Mouse (Mus musculus): Measurements from ENCODE around the gene Wdr62. TPM values are rescaled to one million over a fixed set of nuclear protein-coding genes. Genes with fewer than 3 reads are reported as not detected.

The Wdr62 gene
- polyA plus RNA-seq, 1 experiment: 27.0 TPM

GRCm38 (mm10) chr7:30221433-30221832 lies 58.8 kb downstream of the Wdr62 start:
- H3K27me3 ChIP-seq (ENCODE audit: control insufficient read depth, insufficient read depth, low read length, poor library complexity, severe bottlenecking): no peaks in the 10 kb centered on the region
- peaks cover 6% of the 10 kb centered on the region; the same call in 1 of the 2 replicates for H3K36me3 ChIP-seq (ENCODE audit: control insufficient read depth, insufficient read depth, low read length, poor library complexity, severe bottlenecking)
- H3K4me1 ChIP-seq (ENCODE audit: control insufficient read depth, insufficient read depth, low read length): no peaks in the 10 kb centered on the region
- H3K27ac ChIP-seq (ENCODE audit: insufficient read depth, low read length): no peak overlapping the region
- no peak overlapping the region for H3K4me3 ChIP-seq (ENCODE audit: low read depth, low read length)
- H3K9ac ChIP-seq (ENCODE audit: low read depth, poor library complexity, severe bottlenecking): no peak overlapping the region
- H3K9me3 ChIP-seq (replicated peaks; ENCODE audit: control insufficient read depth, insufficient read depth, low read length, poor library complexity, severe bottlenecking): no peaks in the 10 kb centered on the region
- TF ChIP-seq CTCF (IDR thresholded peaks at IDR 0.05; ENCODE audit: low read depth, low read length) (no peak), POLR2A (IDR thresholded peaks at IDR 0.05; ENCODE audit: insufficient read depth, low read length) (no peak), EP300 (IDR thresholded peaks at IDR 0.05; ENCODE audit: insufficient read depth, low read depth, low read length) (no peak)

GRCm38 (mm10) chr7:30220008-30220356 lies 60.2 kb downstream of the Wdr62 start:
- H3K36me3 ChIP-seq (ENCODE audit: control insufficient read depth, insufficient read depth, low read length, poor library complexity, severe bottlenecking): peaks cover 6% of the 10 kb centered on the region; the same call in 1 of the 2 replicates
- no peaks in the 10 kb centered on the region for H3K9me3 ChIP-seq (replicated peaks; ENCODE audit: control insufficient read depth, insufficient read depth, low read length, poor library complexity, severe bottlenecking)
- no peaks in the 10 kb centered on the region for H3K27me3 ChIP-seq (ENCODE audit: control insufficient read depth, insufficient read depth, low read length, poor library complexity, severe bottlenecking)
- no peak overlapping the region for H3K27ac ChIP-seq (ENCODE audit: insufficient read depth, low read length)
- H3K4me1 ChIP-seq (ENCODE audit: control insufficient read depth, insufficient read depth, low read length): no peaks in the 10 kb centered on the region
- no peak for TF ChIP-seq EP300 (IDR thresholded peaks at IDR 0.05; ENCODE audit: insufficient read depth, low read depth, low read length)
- TF ChIP-seq POLR2A (IDR thresholded peaks at IDR 0.05; ENCODE audit: insufficient read depth, low read length): no peak
- no peak for TF ChIP-seq CTCF (IDR thresholded peaks at IDR 0.05; ENCODE audit: low read depth, low read length)
- peak overlapping the region; percentile 48 for H3K9ac ChIP-seq (ENCODE audit: low read depth, poor library complexity, severe bottlenecking)
- H3K4me3 ChIP-seq (ENCODE audit: low read depth, low read length): peak overlapping the region; percentile 49

- Histone ChIP-seq H3K9ac (ENCODE audit: low read depth, poor library complexity, severe bottlenecking) (peak overlapping the region; percentile 48), H3K36me3 (ENCODE audit: control insufficient read depth, insufficient read depth, low read length, poor library complexity, severe bottlenecking) (peaks cover 6% of the 10 kb centered on the region; the same call in 1 of the 2 replicates), H3K4me3 (ENCODE audit: low read depth, low read length) (peak overlapping the region; percentile 49), H3K9me3 (replicated peaks; ENCODE audit: control insufficient read depth, insufficient read depth, low read length, poor library complexity, severe bottlenecking) (no peaks in the 10 kb centered on the region; the same call in 1 of the 2 replicates), H3K4me1 (ENCODE audit: control insufficient read depth, insufficient read depth, low read length) (no peaks in the 10 kb centered on the region), H3K27ac (ENCODE audit: insufficient read depth, low read length) (no peak overlapping the region), H3K27me3 (ENCODE audit: control insufficient read depth, insufficient read depth, low read length, poor library complexity, severe bottlenecking) (no peaks in the 10 kb centered on the region)
- no peak for TF ChIP-seq CTCF (IDR thresholded peaks at IDR 0.05; ENCODE audit: low read depth, low read length)
- no peak for TF ChIP-seq POLR2A (IDR thresholded peaks at IDR 0.05; ENCODE audit: insufficient read depth, low read length)
- TF ChIP-seq EP300 (IDR thresholded peaks at IDR 0.05; ENCODE audit: insufficient read depth, low read depth, low read length): no peak; the same call in 1 of the 2 replicates
These were observed 60.8 kb downstream of the Wdr62 start for GRCm38 (mm10) chr7:30219293-30220007.

- Histone ChIP-seq H3K9ac (ENCODE audit: low read depth, poor library complexity, severe bottlenecking) (no peak overlapping the region), H3K27ac (ENCODE audit: insufficient read depth, low read length) (no peak overlapping the region), H3K36me3 (ENCODE audit: control insufficient read depth, insufficient read depth, low read length, poor library complexity, severe bottlenecking) (no peaks in the 10 kb centered on the region), H3K27me3 (ENCODE audit: control insufficient read depth, insufficient read depth, low read length, poor library complexity, severe bottlenecking) (no peaks in the 10 kb centered on the region), H3K4me3 (ENCODE audit: low read depth, low read length) (no peak overlapping the region), H3K4me1 (ENCODE audit: control insufficient read depth, insufficient read depth, low read length) (no peaks in the 10 kb centered on the region), H3K9me3 (replicated peaks; ENCODE audit: control insufficient read depth, insufficient read depth, low read length, poor library complexity, severe bottlenecking) (peaks cover 17% of the 10 kb centered on the region)
- TF ChIP-seq EP300 (IDR thresholded peaks at IDR 0.05; ENCODE audit: insufficient read depth, low read depth, low read length): no peak
- TF ChIP-seq CTCF (IDR thresholded peaks at IDR 0.05; ENCODE audit: low read depth, low read length): no peak
- TF ChIP-seq POLR2A (IDR thresholded peaks at IDR 0.05; ENCODE audit: insufficient read depth, low read length): no peak
These were observed 62.9 kb downstream of the Wdr62 start for GRCm38 (mm10) chr7:30217277-30217676.

- Histone ChIP-seq H3K4me1 (ENCODE audit: control insufficient read depth, insufficient read depth, low read length) (no peaks in the 10 kb centered on the region), H3K36me3 (ENCODE audit: control insufficient read depth, insufficient read depth, low read length, poor library complexity, severe bottlenecking) (no peaks in the 10 kb centered on the region), H3K9ac (ENCODE audit: low read depth, poor library complexity, severe bottlenecking) (peak overlapping the region; percentile 26; the same call in 1 of the 2 replicates), H3K9me3 (replicated peaks; ENCODE audit: control insufficient read depth, insufficient read depth, low read length, poor library complexity, severe bottlenecking) (peaks cover 22% of the 10 kb centered on the region), H3K27me3 (ENCODE audit: control insufficient read depth, insufficient read depth, low read length, poor library complexity, severe bottlenecking) (no peaks in the 10 kb centered on the region), H3K27ac (ENCODE audit: insufficient read depth, low read length) (peak overlapping the region; percentile 57; the same call in 1 of the 2 replicates), H3K4me3 (ENCODE audit: low read depth, low read length) (peak overlapping the region; percentile 53)
- peak; percentile 32; the same call in 1 of the 2 replicates for TF ChIP-seq EP300 (IDR thresholded peaks at IDR 0.05; ENCODE audit: insufficient read depth, low read depth, low read length)
- TF ChIP-seq POLR2A (IDR thresholded peaks at IDR 0.05; ENCODE audit: insufficient read depth, low read length): no peak
- peak; percentile 94 for TF ChIP-seq CTCF (IDR thresholded peaks at IDR 0.05; ENCODE audit: low read depth, low read length)
These were observed 63.5 kb downstream of the Wdr62 start for GRCm38 (mm10) chr7:30216723-30217151.

GRCm38 (mm10) chr7:30215875-30216274 lies 64.3 kb downstream of the Wdr62 start:
- Histone ChIP-seq H3K27me3 (ENCODE audit: control insufficient read depth, insufficient read depth, low read length, poor library complexity, severe bottlenecking) (no peaks in the 10 kb centered on the region), H3K27ac (ENCODE audit: insufficient read depth, low read length) (0 out of 2 replicates have a peak overlapping the region, but pooled peaks have one; percentile 6), H3K4me1 (ENCODE audit: control insufficient read depth, insufficient read depth, low read length) (no peaks in the 10 kb centered on the region), H3K9ac (ENCODE audit: low read depth, poor library complexity, severe bottlenecking) (no peak overlapping the region), H3K36me3 (ENCODE audit: control insufficient read depth, insufficient read depth, low read length, poor library complexity, severe bottlenecking) (no peaks in the 10 kb centered on the region), H3K9me3 (replicated peaks; ENCODE audit: control insufficient read depth, insufficient read depth, low read length, poor library complexity, severe bottlenecking) (peaks cover 28% of the 10 kb centered on the region), H3K4me3 (ENCODE audit: low read depth, low read length) (no peak overlapping the region)
- TF ChIP-seq POLR2A (IDR thresholded peaks at IDR 0.05; ENCODE audit: insufficient read depth, low read length): no peak
- no peak for TF ChIP-seq EP300 (IDR thresholded peaks at IDR 0.05; ENCODE audit: insufficient read depth, low read depth, low read length)
- TF ChIP-seq CTCF (IDR thresholded peaks at IDR 0.05; ENCODE audit: low read depth, low read length): no peak

Data from ES-Bruce4 (cell line).